Mouse (Mus musculus) megakaryocyte, embryonic 14.5 days (primary cell): ENCODE results near the gene Acss2.

ENCODE experiments used
- FLI1 ChIP-seq: IDR thresholded peaks from 2 replicates; pipeline ENCODE4 v1.6.1; 2012; ENCODE audit warnings: low read length, inconsistent platforms, mixed read lengths
- GATA1 ChIP-seq: IDR thresholded peaks from 3 replicates; pipeline ENCODE4 v1.6.1; 2012; ENCODE audit warnings: mixed read lengths, low read length, inconsistent platforms, borderline replicate concordance

DNA sequence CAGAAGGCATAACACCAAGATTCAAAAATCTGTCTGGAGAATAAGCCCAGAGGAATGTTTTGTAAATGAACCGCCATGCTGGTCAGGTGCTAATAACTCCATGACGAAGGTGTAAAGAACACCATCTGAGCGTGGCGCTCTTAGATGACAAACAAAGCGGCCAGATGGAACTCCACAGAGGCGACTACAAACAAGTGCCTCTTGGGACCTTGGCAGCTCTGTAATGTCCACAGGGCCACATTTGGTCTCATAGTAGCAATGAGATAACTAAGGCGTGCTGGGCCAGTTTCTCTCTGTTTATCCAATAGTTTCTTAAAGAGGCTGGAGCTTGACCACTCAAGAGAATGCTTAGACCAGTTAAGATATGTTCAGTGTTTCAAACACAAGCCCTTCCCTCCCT lies 56.2 kb downstream of the Acss2 start:
- no peak for TF ChIP-seq GATA1
- TF ChIP-seq FLI1: no peak
